Mouse (Mus musculus) forebrain, embryonic 14.5 days (tissue): Measurements from ENCODE around the gene Adgrf4. TPM values are rescaled to one million over a fixed set of nuclear protein-coding genes. Genes with fewer than 3 reads are reported as not detected.

Source experiments
- ATAC-seq: fragments of 200-750 bp; cut with Nextera tagmentation; 2 replicates; pipeline ENCODE4 v1.8.0; 2017; ENCODE audit warnings: mild to moderate bottlenecking, moderate library complexity
- DNase-seq: peaks from one replicate; pipeline ENCODE4 v3.0.0-alpha.2; 2015; ENCODE audit warnings: low spot score
- H3K27ac ChIP-seq: fragments of 300-500 bp; sonication (generic); 2 replicates; pipeline ENCODE4 v1.5.1; 2014; ENCODE audit warnings: low read depth, mild to moderate bottlenecking, control low read depth, low read length, moderate library complexity
- H3K27me3 ChIP-seq: fragments of 300-500 bp; sonication (generic); replicated peaks from 2 replicates; pipeline ENCODE4 v1.6.1; 2014; ENCODE audit warnings: low read length, control low read depth, mixed read lengths; ENCODE audit not compliant: control insufficient read depth, insufficient read depth
- H3K36me3 ChIP-seq: fragments of 300-500 bp; sonication (generic); 2 replicates; pipeline ENCODE4 v1.6.1; 2014; ENCODE audit warnings: low read length, control low read depth; ENCODE audit not compliant: control insufficient read depth, insufficient read depth
- H3K4me1 ChIP-seq: fragments of 300-500 bp; sonication (generic); 2 replicates; pipeline ENCODE4 v1.6.1; 2014; ENCODE audit warnings: antibody characterized with exemption, low read length, control low read depth; ENCODE audit not compliant: control insufficient read depth, insufficient read depth
- H3K4me2 ChIP-seq: fragments of 300-500 bp; sonication (generic); 2 replicates; pipeline ENCODE4 v1.6.1; 2014; ENCODE audit warnings: mild to moderate bottlenecking, control low read depth, low read length
- H3K4me3 ChIP-seq: fragments of 300-500 bp; sonication (generic); 2 replicates; pipeline ENCODE4 v1.5.1; 2014; ENCODE audit warnings: low read depth, low read length, control low read depth
- H3K9ac ChIP-seq: fragments of 300-500 bp; sonication (generic); 2 replicates; pipeline ENCODE4 v1.6.1; 2014; ENCODE audit warnings: mild to moderate bottlenecking, low read length, control low read depth, moderate library complexity
- H3K9me3 ChIP-seq: fragments of 300-500 bp; sonication (generic); replicated peaks from 2 replicates; pipeline ENCODE4 v1.6.1; 2016; ENCODE audit warnings: low read length, control low read depth, mixed read lengths; ENCODE audit not compliant: control insufficient read depth
- WGBS: fragments of 180-500 bp; shearing (Covaris S2); extraction: QIAGEN DNeasy Blood & Tissue Kit; methylation state at CpG from one replicate; pipeline ENCODE4 v1.1.7; 2014; 5-methylcytosine and 5-hydroxymethylcytosine counted together
- polyA plus RNA-seq: library from polyadenylated mRNA; unstranded; fragments of >200 nt; fragmentation: Nextera tagmentation; extraction: Ambion mirVana; gene quantifications from 2 replicates; pipeline ENCODE4 v1.2.1, GENCODE M21; 2014

The Adgrf4 gene
- polyA plus RNA-seq, 1 experiment from 2014 or later = 0.11 TPM

- H3K27me3 ChIP-seq = no peaks in the 10 kb centered on the region
- no peaks in the 10 kb centered on the region for H3K9me3 ChIP-seq
- H3K4me1 ChIP-seq = no peaks in the 10 kb centered on the region
- ATAC-seq = no peak
- no peak overlapping the region for H3K4me2 ChIP-seq
- DNase-seq = no peak
- 91% methylated on average over 8 of the region's 8 CpGs for WGBS
- no peak overlapping the region for H3K4me3 ChIP-seq
- H3K36me3 ChIP-seq = no peaks in the 10 kb centered on the region
- H3K27ac ChIP-seq = no peak overlapping the region
- no peak overlapping the region for H3K9ac ChIP-seq
These were observed 1.6 kb downstream of the Adgrf4 start for GRCm38 (mm10) chr17:42690531-42690930.

DNA sequence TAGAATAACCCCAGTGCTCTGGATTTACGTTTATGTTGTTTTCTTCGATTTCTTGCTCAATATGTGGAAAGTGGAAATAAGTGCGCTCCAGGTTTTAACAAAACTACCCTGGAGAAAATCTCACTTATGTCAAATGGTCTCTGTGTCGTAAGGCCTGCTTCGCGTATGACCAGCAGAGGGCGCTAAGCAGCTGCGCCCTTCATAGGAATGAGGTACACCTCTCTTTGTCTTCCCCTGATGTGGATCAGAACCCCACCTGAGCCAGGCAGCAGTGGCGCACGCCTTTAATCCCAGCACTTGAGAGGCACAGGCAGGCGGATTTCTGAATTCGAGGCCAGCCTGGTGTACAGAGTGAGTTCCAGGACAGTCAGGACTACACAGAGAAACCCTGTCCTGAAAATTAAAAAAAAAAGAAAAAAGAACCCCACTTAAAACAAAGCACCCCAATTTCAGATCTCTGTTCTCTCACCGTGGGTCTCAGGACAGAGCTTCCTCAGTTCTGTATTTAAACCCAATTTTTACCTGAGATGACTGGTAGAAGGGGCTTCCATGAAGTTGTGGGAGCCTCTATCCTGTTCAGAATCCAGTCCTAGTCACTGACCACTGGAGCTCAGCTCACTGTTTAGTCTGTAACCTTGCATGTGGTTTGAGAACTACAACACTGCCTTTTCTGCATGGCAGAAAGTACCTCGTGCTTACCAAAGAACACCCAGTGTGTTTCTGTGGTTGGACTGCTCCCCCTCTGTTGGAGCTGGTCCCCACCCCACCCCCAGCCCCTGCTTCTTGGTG lies 33.3 kb downstream of the Adgrf4 start:
- Histone ChIP-seq H3K4me3 (no peak overlapping the region), H3K4me2 (0 out of 2 replicates have a peak overlapping the region, but pooled peaks have one; percentile 24), H3K9me3 (no peaks in the 10 kb centered on the region), H3K27ac (no peak overlapping the region), H3K4me1 (no peaks in the 10 kb centered on the region), H3K9ac (no peak overlapping the region), H3K27me3 (no peaks in the 10 kb centered on the region), H3K36me3 (no peaks in the 10 kb centered on the region)
- DNase-seq (peak; percentile 77), ATAC-seq (peak; percentile 92)
- WGBS = 20% methylated on average over 14 of the region's 14 CpGs

DNA sequence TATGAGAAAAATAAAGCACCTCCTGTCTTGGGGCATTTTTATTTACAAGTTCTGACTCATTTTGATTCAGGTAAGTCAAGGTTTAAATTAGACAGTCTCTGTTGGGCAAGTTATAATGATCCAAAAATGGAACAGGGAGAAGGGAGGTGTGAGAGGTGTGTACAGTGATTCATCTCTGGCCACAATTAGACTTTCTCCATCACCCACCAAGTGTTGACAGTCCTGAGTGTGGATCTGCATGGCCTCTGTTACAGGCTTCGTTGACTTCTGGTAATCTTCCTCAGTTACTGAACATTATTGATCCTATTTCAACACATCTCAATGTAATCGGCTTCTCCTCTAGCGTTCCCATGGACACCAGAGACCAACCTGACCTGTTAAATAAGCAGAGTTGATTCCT lies 48.7 kb downstream of the Adgrf4 start:
- H3K9me3 ChIP-seq = no peaks in the 10 kb centered on the region
- no peaks in the 10 kb centered on the region for H3K36me3 ChIP-seq
- no peak overlapping the region for H3K4me3 ChIP-seq
- H3K27ac ChIP-seq = no peak overlapping the region
- H3K4me2 ChIP-seq = no peak overlapping the region
- no peaks in the 10 kb centered on the region for H3K27me3 ChIP-seq
- DNase-seq = no peak
- no peak overlapping the region for H3K9ac ChIP-seq
- WGBS = 89% methylated on average over 3 of the region's 3 CpGs
- ATAC-seq = no peak
- H3K4me1 ChIP-seq = no peaks in the 10 kb centered on the region

- Histone ChIP-seq H3K27ac (no peak overlapping the region), H3K9me3 (no peaks in the 10 kb centered on the region), H3K27me3 (no peaks in the 10 kb centered on the region), H3K36me3 (no peaks in the 10 kb centered on the region), H3K4me2 (no peak overlapping the region), H3K9ac (no peak overlapping the region), H3K4me1 (no peaks in the 10 kb centered on the region), H3K4me3 (no peak overlapping the region)
- DNase-seq (no peak), ATAC-seq (no peak)
- WGBS = 91% methylated on average over 2 of the region's 2 CpGs
These were observed 61.9 kb downstream of the Adgrf4 start for GRCm38 (mm10) chr17:42630206-42630605.

DNA sequence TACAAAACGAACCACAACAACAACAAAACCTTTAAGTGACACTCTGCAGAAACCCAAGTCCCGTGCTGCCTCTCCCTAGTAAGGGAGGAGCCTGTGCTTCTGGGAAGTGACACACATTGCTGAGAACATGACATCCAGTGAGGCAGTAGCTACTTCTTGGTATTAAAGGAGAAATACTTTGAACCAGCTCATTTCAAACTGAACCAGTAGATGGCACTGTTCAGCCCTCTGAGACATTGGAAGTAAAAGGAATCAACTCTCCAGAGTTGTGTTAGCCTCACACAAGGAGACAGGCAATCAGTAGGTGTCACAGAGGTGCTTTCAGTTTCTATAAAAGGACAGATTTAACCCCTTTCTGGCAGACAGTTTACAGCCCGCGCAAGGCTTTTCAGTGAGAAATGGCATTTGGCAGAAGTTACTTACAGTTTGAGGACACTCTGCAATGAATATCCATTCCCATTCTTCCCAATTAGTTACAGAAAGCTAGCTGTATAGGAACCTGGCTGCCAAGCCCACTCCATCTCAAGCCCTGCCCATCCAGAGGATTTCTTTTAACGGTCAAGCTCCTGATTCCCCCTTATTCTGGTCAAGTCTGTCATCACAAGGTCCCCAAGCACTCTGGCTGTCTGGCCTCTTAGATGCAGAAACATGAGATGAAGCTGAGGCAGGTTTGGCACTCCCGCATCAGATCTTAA lies 78.9 kb downstream of the Adgrf4 start:
- 43% methylated on average over 6 of the region's 6 CpGs for WGBS

DNA sequence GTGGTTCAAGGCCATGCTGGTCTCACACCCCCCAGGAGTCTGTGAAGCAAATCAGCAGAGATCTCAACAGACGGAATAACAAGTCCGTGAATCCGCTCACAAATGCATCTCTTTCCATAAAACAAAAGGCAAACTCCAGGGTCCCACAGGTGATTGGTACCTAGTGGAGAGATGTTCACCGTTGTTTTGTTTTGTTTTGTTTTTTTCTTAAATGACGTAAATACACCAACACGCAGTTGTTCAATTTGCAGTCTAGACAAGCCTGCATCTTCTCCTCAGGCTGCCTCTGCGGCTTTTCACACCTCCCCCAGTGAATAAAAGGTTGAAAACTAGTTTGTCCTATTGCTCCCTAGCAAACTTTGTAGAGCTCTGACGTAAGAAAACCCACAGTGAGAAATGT lies 80.8 kb downstream of the Adgrf4 start, which contains the start of gene Opn5:
Gene Opn5 (minus strand): TSS at position 101 of the 400 bp plus-strand sequence.
- 82% methylated on average over 8 of the region's 8 CpGs for WGBS
- no peak for ATAC-seq
- Histone ChIP-seq H3K9ac (no peak within 1 kb of the TSS), H3K36me3 (no peaks in the 10 kb centered on the region), H3K4me2 (no peak within 1 kb of the TSS), H3K4me1 (no peaks in the 10 kb centered on the region), H3K9me3 (no peaks in the 10 kb centered on the region), H3K4me3 (no peak within 1 kb of the TSS), H3K27ac (no peak within 1 kb of the TSS), H3K27me3 (no peaks in the 10 kb centered on the region)
- DNase-seq = no peak

More for the DNA sequence above, 78.9 kb downstream of the Adgrf4 start:
- no peak overlapping the region for H3K9ac ChIP-seq
- no peak overlapping the region for H3K4me3 ChIP-seq
- H3K27me3 ChIP-seq = no peaks in the 10 kb centered on the region
- H3K36me3 ChIP-seq = no peaks in the 10 kb centered on the region
- H3K27ac ChIP-seq = no peak overlapping the region
- no peak overlapping the region for H3K4me2 ChIP-seq
- no peaks in the 10 kb centered on the region for H3K9me3 ChIP-seq
- ATAC-seq = peak; percentile 72
- peak; percentile 84 for DNase-seq
- no peaks in the 10 kb centered on the region for H3K4me1 ChIP-seq

GRCm38 (mm10) chr17:42608270-42608669 lies 83.8 kb downstream of the Adgrf4 start:
- H3K27ac ChIP-seq = no peak overlapping the region
- DNase-seq = peak; percentile 34
- no peaks in the 10 kb centered on the region for H3K4me1 ChIP-seq
- H3K9ac ChIP-seq = no peak overlapping the region
- H3K36me3 ChIP-seq = no peaks in the 10 kb centered on the region
- no peaks in the 10 kb centered on the region for H3K9me3 ChIP-seq
- H3K4me3 ChIP-seq = no peak overlapping the region
- WGBS = 8% methylated on average over 3 of the region's 3 CpGs
- no peak for ATAC-seq
- H3K27me3 ChIP-seq = no peaks in the 10 kb centered on the region
- no peak overlapping the region for H3K4me2 ChIP-seq
